Mouse (Mus musculus): ENCODE results near the gene Lrrc75a. TPM values are rescaled to one million over a fixed set of nuclear protein-coding genes. Genes with fewer than 3 reads are reported as not detected.
"Not testable (repeated sequence)": the region's sequence is repeated elsewhere in the genome, so short reads cannot be mapped to it uniquely, and the experiment has no call there.

The Lrrc75a gene
- polyA plus RNA-seq, 1 experiment from 2014 or later = 8.5 TPM

- no peaks in the 10 kb centered on the region for H3K27me3 ChIP-seq
- H3K9ac ChIP-seq = no peak overlapping the region
- H3K36me3 ChIP-seq = peaks cover 12% of the 10 kb centered on the region
- no peak overlapping the region for H3K4me3 ChIP-seq
- no peaks in the 10 kb centered on the region for H3K9me3 ChIP-seq
- H3K27ac ChIP-seq (replicated peaks) = no peak overlapping the region
- WGBS = 89% methylated on average over 6 of the region's 6 CpGs
- H3K4me2 ChIP-seq = no peak overlapping the region
- no peak for ATAC-seq (ENCODE audit: low read depth)
- no peaks in the 10 kb centered on the region for H3K4me1 ChIP-seq (replicated peaks)
Observed at GRCm38 (mm10) chr11:62664250-62664649, 15.9 kb upstream of the Lrrc75a start.

GRCm38 (mm10) chr11:62660885-62661284 is 12.6 kb upstream of the Lrrc75a start:
- Histone ChIP-seq H3K27ac (replicated peaks) (no peak overlapping the region), H3K27me3 (no peaks in the 10 kb centered on the region), H3K9me3 (no peaks in the 10 kb centered on the region), H3K36me3 (peaks cover 10% of the 10 kb centered on the region), H3K9ac (no peak overlapping the region), H3K4me3 (no peak overlapping the region), H3K4me1 (replicated peaks) (no peaks in the 10 kb centered on the region), H3K4me2 (no peak overlapping the region)
- ATAC-seq (ENCODE audit: low read depth) = no peak
- 55% methylated on average over 4 of the region's 4 CpGs for WGBS

- H3K4me3 ChIP-seq = no peak overlapping the region
- H3K9ac ChIP-seq = no peak overlapping the region
- WGBS = 89% methylated on average over 3 of the region's 3 CpGs
- H3K4me2 ChIP-seq = no peak overlapping the region
- H3K4me1 ChIP-seq (replicated peaks) = peaks cover 30% of the 10 kb centered on the region
- no peaks in the 10 kb centered on the region for H3K27me3 ChIP-seq
- no peak for ATAC-seq (ENCODE audit: low read depth)
- no peak overlapping the region for H3K27ac ChIP-seq (replicated peaks)
- H3K9me3 ChIP-seq = no peaks in the 10 kb centered on the region
- no peaks in the 10 kb centered on the region for H3K36me3 ChIP-seq
Observed at GRCm38 (mm10) chr11:62652080-62652479, 3.8 kb upstream of the Lrrc75a start.

GRCm38 (mm10) chr11:62651563-62651962 is 3.2 kb upstream of the Lrrc75a start:
- Histone ChIP-seq H3K27ac (replicated peaks) (no peak overlapping the region), H3K36me3 (no peaks in the 10 kb centered on the region), H3K4me2 (no peak overlapping the region), H3K9me3 (no peaks in the 10 kb centered on the region), H3K4me1 (replicated peaks) (peaks cover 36% of the 10 kb centered on the region), H3K9ac (no peak overlapping the region), H3K4me3 (no peak overlapping the region), H3K27me3 (no peaks in the 10 kb centered on the region)
- WGBS = 93% methylated on average over 3 of the region's 3 CpGs
- ATAC-seq (ENCODE audit: low read depth) = no peak

GRCm38 (mm10) chr11:62649803-62650202 is 1.5 kb upstream of the Lrrc75a start:
- H3K4me3 ChIP-seq; ATAC-seq (ENCODE audit: low read depth); H3K9me3 ChIP-seq; H3K4me2 ChIP-seq; H3K27ac ChIP-seq (replicated peaks); H3K9ac ChIP-seq; H3K36me3 ChIP-seq; H3K27me3 ChIP-seq: not testable (repeated sequence)
- H3K4me1 ChIP-seq (replicated peaks) = peaks cover 53% of the 10 kb centered on the region
- 91% methylated on average over 4 of the region's 4 CpGs for WGBS

GRCm38 (mm10) chr11:62648591-62649391 is 468 bp upstream of the Lrrc75a start, which contains the start of gene Mmgt2:
Gene Mmgt2 (plus strand): TSS chr11:62648664.
- Histone ChIP-seq H3K4me3 (peak within 1 kb of the TSS; percentile 73), H3K4me2 (peak within 1 kb of the TSS; percentile 97), H3K36me3 (no peaks in the 10 kb centered on the region), H3K9ac (peak within 1 kb of the TSS; percentile 87), H3K27me3 (no peaks in the 10 kb centered on the region), H3K9me3 (no peaks in the 10 kb centered on the region), H3K27ac (replicated peaks) (peak within 1 kb of the TSS; percentile 74), H3K4me1 (replicated peaks) (peaks cover 57% of the 10 kb centered on the region)
- ATAC-seq (ENCODE audit: low read depth) = peak; percentile 88
- under 1% methylated on average over 39 of the region's 53 CpGs for WGBS

GRCm38 (mm10) chr11:62646958-62647515 is 1.3 kb downstream of the Lrrc75a start:
- Histone ChIP-seq H3K9ac (peak overlapping the region; percentile 87; the same call in 1 of the 2 replicates), H3K36me3 (no peaks in the 10 kb centered on the region), H3K9me3 (no peaks in the 10 kb centered on the region), H3K27me3 (no peaks in the 10 kb centered on the region), H3K4me3 (peak overlapping the region; percentile 73), H3K27ac (replicated peaks) (peak overlapping the region; percentile 74; the same call in 1 of the 2 replicates), H3K4me2 (peak overlapping the region; percentile 97), H3K4me1 (replicated peaks) (peaks cover 64% of the 10 kb centered on the region)
- WGBS = 55% methylated on average over 7 of the region's 7 CpGs
- ATAC-seq (ENCODE audit: low read depth) = no peak

GRCm38 (mm10) chr11:62646495-62646843 is 1.9 kb downstream of the Lrrc75a start:
- H3K9ac ChIP-seq = peak overlapping the region; percentile 17; the same call in 1 of the 2 replicates
- ATAC-seq (ENCODE audit: low read depth) = no peak
- no peaks in the 10 kb centered on the region for H3K27me3 ChIP-seq
- peak overlapping the region; percentile 73 for H3K4me3 ChIP-seq
- H3K27ac ChIP-seq (replicated peaks) = peak overlapping the region; percentile 46
- peak overlapping the region; percentile 97 for H3K4me2 ChIP-seq
- no peaks in the 10 kb centered on the region for H3K9me3 ChIP-seq
- WGBS = 15% methylated on average over 4 of the region's 4 CpGs
- H3K36me3 ChIP-seq = no peaks in the 10 kb centered on the region
- H3K4me1 ChIP-seq (replicated peaks) = peaks cover 67% of the 10 kb centered on the region

- 34% methylated on average over 8 of the region's 8 CpGs for WGBS
- Histone ChIP-seq H3K27me3 (no peaks in the 10 kb centered on the region), H3K9ac (peak overlapping the region; percentile 17), H3K4me1 (replicated peaks) (peaks cover 67% of the 10 kb centered on the region), H3K27ac (replicated peaks) (peak overlapping the region; percentile 46), H3K4me2 (peak overlapping the region; percentile 97), H3K4me3 (peak overlapping the region; percentile 73), H3K36me3 (no peaks in the 10 kb centered on the region), H3K9me3 (no peaks in the 10 kb centered on the region)
- ATAC-seq (ENCODE audit: low read depth) = no peak
Observed at GRCm38 (mm10) chr11:62645732-62646494, 2.4 kb downstream of the Lrrc75a start.

- H3K27me3 ChIP-seq = no peaks in the 10 kb centered on the region
- peak overlapping the region; percentile 97 for H3K4me2 ChIP-seq
- no peaks in the 10 kb centered on the region for H3K9me3 ChIP-seq
- H3K9ac ChIP-seq = no peak overlapping the region
- H3K27ac ChIP-seq (replicated peaks) = no peak overlapping the region
- H3K4me3 ChIP-seq = no peak overlapping the region
- WGBS = 91% methylated on average over 4 of the region's 4 CpGs
- H3K36me3 ChIP-seq = no peaks in the 10 kb centered on the region
- no peak for ATAC-seq (ENCODE audit: low read depth)
- peaks cover 67% of the 10 kb centered on the region for H3K4me1 ChIP-seq (replicated peaks)
Observed at GRCm38 (mm10) chr11:62645337-62645675, 3.0 kb downstream of the Lrrc75a start.

GRCm38 (mm10) chr11:62644602-62645336 is 3.6 kb downstream of the Lrrc75a start:
- H3K9me3 ChIP-seq = no peaks in the 10 kb centered on the region
- no peak overlapping the region for H3K9ac ChIP-seq
- no peak overlapping the region for H3K27ac ChIP-seq (replicated peaks)
- H3K36me3 ChIP-seq = no peaks in the 10 kb centered on the region
- no peak overlapping the region for H3K4me2 ChIP-seq
- peaks cover 67% of the 10 kb centered on the region for H3K4me1 ChIP-seq (replicated peaks)
- ATAC-seq (ENCODE audit: low read depth) = no peak
- WGBS = 94% methylated on average over 5 of the region's 5 CpGs
- H3K27me3 ChIP-seq = no peaks in the 10 kb centered on the region
- no peak overlapping the region for H3K4me3 ChIP-seq
